Mouse (Mus musculus) skeletal muscle tissue, adult 2 months (tissue): ENCODE results near the gene Brca1.
"Not testable (repeated sequence)": the region's sequence is repeated elsewhere in the genome, so short reads cannot be mapped to it uniquely, and the experiment has no call there.

Experiments used
- DNase-seq: peaks from one replicate; pipeline ENCODE4 v3.0.0-alpha.2; 2012; ENCODE audit warnings: low read depth, low spot score

The Brca1 gene

DNA sequence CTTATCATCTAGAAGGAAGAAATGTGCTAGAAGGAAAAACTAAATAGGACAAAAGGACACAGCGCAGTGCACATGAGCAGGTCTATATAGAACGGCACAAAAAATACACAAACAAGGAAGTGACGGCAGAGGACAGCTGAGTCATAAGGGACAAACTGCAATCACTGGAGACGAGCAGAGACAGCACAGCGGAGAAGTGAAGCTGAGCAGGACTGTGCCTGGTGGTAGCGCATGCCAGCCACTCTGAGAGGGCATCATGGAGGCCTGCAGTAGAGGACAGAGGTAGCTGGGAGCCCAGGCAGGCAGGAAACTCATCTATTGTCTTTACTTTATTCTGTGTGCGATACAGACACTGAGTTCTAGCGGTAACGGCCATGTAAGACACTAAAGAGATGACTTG lies 8.2 kb downstream of the Brca1 start:
- no peak for DNase-seq

DNA sequence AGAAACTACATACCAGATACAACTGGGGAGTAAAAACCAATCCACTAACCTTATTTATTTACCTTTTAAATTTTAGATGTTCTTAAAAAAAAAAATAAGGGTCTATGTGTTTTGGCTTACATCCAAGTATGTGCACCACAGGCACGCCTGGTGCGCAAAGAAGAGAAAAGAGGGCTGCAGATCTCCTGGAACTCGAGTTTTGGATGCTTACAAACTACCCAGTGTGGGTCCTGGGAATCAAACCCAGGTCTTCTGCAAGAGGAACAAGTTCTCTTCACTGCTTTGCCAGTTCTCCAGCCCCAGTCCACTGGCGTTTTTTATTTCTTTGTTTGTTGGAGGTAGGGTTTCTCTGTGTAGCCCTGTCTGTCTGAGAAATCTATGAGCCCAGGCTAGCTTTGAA lies 25.1 kb downstream of the Brca1 start:
- DNase-seq, result no peak

DNA sequence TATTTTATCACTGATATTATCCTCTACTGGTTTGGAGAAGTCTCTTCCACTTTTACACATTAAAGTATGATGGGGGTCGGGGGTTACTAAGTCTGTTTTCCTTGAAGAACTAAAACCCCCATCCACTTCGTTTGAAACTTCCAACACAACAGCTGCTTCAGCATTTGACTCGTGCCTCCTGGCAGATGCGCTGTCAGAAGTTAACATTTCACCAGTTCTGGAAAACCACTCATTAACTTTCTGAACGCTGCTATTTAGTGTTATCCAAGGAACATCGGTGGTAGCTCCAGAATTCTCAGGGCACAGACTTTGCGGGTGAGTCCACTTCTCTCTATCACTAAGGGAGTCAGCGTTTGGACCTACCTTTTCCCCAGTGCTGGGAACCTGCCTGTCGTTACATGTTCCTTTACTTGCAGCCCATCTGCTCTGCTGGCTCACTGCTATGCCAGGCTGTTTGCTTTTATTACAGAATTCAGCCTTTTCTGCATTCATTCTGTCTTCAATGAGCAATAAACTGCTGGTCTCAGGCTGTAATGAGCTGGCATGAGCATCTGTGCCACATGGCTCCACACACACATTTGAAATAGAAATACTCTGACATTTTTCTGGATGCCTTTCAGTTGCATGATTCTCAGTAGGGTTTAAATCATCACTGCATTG lies 25.7 kb downstream of the Brca1 start:
- no peak for DNase-seq

DNA sequence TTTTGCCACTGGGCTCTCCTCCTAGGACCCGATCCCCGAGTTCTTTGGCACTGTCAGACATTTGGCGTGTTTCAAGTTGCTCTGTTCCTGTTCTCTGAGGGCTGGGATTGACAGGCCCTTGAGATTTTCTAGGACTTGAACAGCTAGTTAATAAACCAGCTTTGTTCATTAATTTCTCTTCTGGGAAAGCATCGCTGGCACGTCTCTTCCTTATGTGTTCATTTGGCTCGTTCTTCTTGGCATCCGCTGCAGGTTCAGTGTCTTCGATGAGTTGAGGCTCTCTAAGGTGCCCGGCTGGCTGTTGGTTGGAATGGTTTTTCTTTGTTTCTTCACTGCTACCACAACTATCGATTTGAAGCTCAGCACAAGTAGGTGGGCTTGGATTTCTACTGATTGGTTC lies 26.7 kb downstream of the Brca1 start:
- DNase-seq, result no peak

DNA sequence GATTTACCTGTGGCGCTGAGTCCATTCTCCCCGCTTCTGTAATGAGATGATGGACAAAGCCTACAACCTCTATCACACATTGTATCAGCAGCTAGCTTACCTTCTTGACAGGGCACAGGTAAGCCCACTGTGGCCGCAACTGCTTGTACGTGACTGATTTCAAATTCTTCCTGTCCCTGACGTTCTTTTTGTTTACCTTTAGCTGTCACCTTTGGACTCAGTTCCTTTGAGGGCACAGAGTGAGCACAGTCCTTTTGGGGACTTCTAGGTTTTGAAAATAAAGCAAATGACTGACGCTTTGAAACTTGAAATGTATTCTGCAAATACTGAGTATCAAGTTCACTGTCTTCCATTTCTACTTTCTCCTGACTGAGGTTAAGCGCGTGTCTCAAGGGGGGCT lies 27.3 kb downstream of the Brca1 start:
- DNase-seq, result no peak

DNA sequence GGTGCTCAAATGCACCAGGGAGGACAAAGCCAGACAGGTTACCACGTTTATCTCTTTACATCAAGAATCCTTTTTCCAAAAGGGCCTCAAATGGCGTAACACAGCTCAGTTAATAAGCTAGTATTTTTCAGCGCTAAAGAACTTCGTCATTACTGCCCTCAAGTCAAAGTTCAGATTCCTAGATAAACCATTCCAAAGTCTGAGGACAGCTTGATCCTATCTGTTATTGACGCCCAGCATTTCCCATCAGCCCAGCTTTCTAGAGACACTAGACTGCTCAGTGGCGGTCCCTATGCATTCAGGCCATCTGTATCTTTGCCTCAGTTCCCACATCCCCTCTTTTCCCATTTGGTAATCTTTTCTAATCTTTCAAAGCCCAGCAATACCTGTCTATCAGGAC lies 32.4 kb downstream of the Brca1 start:
- DNase-seq, result no peak

DNA sequence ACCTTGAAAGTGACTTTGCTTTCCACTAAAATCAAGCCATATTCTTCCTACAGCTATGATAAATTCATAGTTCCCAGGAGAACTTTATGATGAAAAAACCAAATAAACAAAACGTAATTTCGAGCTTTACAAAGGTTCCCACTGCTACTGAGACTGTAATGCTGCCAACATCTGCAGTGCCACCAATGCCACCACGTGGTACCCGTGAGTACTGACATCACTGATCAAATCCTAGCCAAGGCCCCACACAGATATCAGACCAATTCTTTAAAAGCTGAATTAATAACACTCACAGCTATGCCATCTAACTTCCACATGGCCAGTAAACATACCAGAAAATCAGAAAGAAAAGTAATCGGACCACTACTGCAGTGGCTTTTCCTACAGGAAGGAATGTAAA lies 32.8 kb downstream of the Brca1 start:
- DNase-seq, result no peak

DNA sequence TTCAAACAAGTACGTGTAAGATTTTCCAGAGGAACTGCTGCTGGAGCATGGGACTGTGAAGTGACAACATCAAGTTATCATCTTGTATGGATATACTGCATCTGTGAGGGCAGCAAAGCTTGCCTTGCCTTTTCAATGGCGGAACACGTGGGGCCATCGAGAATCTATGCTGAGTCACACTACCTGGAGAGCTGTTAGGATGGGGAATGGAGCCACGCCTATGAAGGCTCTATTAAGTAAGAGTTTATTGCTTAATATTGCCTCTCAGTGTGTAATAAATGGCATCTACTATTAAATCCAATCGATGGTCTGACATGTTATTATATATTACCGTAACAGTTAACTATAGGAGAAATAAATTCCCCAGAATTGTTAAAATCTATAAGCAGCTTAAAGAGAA lies 44.7 kb downstream of the Brca1 start:
- DNase-seq, result no peak

DNA sequence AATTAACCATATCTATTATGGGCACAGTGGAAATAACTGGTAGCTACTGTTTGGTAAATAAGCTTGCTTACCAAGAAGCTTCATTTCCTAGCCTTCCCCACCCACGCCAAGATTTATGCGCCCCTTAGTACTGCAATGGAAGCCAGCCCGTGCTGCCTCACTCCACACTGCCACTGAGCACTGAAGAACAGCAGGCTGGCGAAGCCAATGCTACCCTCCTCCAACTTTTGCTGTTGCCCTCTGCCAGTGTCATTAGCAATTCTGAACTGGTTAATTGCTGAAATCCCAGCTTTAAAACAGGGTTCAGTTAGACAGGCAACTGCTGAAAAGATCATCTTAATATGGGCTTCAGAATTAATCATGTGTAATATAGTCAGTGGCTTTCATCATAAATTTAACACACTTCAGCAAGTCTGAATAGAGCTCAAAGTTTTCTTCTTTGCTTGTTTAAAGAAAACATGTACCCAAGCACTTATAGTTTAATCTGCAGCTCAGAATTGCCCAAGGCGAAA lies 45.4 kb downstream of the Brca1 start:
- no peak for DNase-seq

DNA sequence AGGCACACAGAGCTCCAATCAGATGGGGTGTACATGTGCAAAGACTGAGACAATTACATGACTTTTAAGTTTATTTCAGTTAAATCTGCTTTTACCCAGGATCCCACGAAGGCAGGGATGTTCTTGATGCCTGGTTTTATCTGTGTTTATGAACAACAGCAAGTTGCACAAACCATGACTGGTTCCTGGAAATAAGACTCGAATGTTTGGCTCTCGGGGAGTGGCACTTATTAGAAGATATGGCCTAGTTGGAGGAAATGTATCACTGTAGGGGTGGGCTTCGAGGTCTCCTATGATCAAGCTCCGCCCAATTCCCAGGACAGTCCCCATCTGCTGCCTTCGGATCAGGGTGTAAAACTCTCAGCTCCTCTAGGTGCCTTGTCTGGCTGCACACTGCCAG lies 65.6 kb downstream of the Brca1 start:
- DNase-seq, result no peak

DNA sequence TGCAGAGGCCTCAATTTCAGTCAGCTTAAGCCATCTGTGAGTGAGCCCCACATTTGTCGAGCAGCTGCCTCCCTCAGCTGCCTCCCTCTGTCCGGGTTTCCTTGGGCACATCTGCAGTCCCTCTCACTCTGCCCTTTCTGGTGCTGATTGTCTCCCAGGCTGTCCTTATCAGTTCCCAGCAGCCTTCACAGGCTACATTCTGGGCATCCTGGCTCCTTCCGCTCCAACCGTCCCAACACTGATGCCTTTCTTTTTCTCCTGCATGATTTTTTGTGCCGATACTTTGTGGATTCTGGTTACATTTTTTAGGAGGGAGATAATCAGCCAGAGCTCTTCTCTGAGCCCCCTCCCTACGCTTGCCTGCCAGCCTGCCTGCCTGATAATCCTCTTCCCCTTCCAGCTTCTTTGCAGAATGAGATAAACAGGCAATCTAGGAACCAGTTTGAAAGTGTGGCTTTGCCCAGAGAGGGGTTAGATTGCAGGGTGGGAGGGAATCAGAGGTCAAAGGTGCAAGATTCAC lies 66.2 kb downstream of the Brca1 start:
- no peak for DNase-seq

DNA sequence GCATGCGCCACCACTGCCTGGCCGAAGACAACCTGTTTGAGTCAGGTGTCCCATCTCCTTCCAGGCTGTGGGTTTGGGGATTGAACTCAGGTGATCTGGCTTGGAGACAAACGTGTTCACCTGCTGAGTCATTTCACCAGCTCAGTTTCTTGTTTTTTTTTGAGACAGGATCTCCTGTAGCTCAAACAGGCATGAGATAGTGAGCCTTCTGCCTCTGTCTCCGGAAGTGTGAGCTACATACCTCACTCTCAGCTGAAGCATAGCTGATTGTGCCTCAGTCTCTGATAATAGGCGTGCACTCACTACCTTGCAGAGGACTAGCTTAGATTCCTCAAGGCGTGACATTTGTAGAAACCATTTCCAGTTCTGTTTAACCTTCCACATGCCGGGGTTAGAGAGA lies 66.9 kb downstream of the Brca1 start:
- DNase-seq, result no peak

DNA sequence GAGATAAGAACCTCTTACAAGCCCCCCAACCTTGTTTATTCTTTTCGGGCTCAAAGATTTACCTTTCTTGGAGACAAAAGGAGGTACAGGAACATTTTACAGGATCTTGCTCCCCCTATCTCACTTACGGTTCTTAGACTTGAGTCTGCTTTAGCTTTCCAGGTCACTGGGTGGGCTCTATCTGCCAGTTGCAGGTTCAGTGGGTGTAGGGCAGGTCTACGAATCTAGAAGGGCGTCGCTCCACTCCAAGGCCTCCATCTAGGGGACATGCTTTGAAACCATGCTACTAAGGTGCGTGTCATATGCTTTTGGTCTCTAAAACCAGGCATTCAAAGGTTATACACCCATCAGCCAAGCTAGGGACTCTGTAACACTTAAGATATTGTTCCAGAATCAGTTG lies 67.5 kb downstream of the Brca1 start:
- DNase-seq, result no peak

DNA sequence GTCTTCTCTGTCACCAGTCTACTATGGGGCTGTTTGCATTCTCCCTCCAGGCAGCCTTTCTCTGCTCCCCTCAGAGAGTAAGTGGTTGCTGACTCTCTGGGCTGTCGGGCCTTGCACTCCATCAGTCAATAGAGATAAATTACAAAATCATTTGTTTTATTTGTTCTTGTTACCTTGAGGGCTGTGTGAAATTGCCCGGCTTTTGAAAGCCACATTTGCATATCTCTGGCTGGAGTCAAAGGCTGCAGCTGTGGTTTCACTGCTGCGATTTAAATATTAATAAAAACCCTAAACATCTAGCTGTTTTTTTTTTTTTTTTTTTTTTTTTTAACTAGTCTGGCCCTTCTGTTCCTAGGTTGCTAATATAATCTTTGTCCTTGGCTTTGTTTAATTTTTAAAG lies 68.0 kb downstream of the Brca1 start:
- DNase-seq, result no peak

DNA sequence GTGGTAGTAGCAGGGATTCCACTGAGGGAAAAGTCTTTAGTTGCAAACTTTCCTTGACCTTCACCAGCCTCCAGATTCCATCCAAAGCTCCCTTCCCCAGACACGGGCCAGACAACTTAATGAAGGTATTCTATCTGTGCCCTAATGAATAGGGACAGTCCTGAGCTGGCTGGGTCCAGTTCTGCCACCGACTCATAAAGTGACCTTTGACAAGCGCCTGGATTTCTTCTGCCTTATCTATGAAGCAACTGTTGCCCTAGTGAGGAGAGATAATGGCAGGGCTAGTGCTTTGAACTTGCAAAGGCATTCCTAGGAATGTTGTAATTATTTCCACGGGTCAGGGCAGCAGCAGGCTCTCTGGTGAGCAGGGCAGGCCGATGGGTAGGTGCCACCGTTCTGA lies 70.8 kb downstream of the Brca1 start:
- no peak for DNase-seq

DNA sequence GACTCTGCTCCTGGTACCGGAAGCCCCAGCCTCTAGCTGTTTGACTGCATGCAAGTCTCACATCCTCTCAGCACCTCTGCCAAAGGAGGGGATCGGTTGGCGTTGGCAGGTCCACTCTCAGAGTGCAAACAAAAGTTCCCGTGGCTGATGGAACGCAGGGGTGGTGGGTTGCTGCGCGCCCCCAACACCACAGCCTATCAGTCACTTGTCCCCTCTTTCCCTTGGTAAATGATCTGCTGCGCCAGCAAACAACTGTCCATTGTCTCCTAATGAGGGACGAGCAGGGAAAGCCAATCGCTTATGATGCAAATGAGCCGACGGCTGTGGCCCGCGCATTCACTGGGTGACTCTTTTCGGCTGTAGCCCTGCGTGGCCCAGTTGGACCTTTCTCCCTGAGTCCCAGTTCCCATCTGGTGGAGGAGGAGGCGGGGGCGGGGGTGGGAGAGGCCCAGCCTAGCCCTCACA lies 72.6 kb downstream of the Brca1 start:
- no peak for DNase-seq

DNA sequence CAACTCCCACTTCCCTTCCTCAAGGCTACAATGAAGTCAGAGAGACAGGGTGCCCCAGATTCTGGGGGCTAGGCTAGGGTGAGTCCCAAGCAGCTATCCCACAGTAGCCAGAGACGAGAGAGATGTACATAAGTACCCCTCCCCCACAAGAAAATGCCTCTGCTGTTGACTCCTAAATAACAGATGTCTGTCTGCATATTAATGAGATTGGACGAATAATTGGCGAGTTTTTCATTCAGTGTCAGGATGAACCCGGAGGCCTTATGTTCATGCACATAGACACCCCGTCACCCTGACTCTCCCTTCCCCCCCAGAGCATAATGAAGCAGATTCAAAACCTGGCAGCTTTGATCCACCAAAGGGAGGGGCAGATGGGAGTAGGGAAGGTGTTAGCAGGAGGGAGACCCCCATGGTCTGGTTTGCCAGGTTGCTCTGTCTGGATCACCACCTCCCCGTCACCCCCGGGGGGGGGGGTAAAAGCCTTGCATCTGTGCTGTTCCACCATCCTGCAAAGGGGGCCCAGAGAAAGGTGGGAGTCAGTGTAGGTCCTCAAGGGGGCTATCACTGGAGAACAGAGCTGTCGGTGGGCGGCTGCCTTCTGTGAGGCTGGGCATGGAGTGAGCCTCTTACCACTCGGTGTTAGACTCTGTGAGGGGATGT lies 74.1 kb downstream of the Brca1 start:
- DNase-seq, result no peak

DNA sequence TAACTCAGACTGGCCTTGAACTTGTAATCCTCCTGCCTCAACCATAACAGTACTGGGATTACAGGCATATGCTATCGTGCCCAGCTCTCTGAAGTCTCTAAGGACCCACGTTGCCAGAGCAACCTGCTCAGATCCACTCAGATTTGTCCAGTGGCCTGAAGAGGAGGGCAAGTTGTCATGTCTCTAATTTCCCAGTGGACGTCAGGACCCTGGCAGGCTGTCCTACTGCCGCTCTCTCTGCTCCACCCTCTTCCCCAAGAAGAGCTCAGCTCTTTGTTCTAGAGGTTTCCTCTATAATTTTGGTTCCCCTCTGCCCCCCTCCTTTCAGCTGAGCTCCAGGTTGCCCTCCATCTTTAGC lies 74.6 kb downstream of the Brca1 start:
- DNase-seq, result no peak

DNA sequence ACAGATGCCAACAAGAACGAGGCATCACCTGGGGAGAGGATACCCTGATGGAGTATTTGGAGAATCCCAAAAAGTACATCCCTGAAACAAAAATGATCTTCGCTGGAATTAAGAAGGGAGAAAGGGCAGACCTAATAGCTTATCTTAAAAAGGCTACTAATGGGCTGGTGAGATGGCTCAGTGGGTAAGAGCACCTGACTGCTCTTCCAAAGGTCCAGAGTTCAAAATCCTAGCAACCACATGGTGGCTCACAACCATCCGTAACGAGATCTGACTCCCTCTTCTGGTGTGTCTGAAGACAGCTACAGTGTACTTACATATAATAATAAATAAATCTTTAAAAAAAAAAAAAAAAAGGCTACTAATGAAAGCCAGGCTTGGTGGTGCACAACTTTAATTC lies 75.4 kb downstream of the Brca1 start:
- DNase-seq, result not testable (repeated sequence)

DNA sequence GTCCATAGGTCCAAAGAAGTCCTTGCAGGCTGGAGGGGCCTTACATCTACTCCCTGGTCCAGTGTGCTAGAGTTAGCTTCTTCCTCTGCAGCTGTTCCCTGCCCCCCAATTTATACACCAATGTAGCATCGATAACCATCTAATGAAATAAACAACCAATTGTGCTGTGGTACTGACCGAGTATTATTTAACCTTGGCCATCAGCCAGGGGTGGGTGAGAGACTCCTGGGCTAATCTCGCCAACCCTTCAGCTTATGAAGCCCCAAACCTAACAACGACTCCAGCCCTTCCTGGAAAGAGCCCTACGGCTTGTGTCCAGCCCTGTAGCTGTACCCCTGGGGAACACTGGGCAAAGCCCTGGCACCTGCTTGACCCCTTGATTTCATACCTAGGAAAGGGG lies 77.5 kb downstream of the Brca1 start:
- no peak for DNase-seq

DNA sequence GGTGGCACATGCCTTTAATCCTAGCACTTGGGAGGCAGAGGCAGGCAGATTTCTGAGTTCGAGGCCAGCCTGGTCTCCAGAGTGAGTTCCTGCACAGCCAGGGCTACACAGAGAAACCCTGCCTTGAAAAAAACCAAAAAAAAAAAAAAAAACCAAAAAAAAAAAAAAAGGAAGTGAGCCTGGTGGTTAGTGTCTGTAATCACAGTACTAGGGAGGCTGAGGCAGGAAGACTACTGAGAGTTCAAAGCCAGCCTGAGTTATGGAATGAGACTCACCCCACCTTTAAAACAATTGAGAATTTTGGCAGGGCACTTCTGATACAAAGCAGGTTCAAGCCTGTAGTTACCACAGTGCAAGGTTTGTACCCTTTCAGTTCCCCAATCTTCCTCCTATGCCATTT lies 78.1 kb downstream of the Brca1 start:
- DNase-seq, result not testable (repeated sequence)

DNA sequence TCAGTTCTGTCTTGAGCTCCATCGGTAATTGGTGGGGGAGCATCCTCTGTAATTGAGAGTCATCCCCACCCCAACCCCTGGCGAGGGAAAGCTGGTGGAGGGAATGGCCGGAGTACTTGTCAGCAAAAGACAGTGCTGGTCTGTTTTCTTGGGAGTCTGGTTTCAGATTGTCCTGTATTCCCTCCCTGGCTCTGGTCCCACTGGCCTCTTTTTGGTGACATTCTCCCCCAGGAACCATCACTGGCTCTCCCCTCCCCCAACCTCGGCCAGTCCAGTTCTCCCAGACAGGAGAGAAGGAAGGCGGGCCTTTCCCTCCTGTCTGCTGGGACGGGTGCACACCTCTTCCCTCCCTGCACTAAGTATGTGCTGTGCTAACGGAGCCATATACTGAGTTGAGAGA lies 79.4 kb downstream of the Brca1 start:
- no peak for DNase-seq

DNA sequence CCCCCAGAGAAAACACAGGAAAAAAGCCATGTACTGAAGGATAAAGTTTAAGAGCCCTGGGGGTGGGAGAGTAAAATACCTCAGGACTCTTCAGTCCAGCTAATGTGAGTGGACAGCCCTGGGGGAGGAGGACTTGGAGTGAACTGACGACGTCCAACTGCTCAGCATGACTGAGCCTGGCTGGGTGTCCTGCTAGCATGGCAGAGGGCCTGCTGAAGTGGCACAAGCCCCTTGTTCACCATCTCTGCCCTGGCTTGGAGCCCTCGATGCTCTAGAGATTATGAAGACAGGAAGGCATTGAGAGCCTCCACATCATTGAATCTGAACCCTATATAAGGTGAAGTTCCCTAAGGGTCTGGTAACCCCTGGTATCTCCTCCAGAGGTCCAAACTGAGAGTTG lies 79.8 kb downstream of the Brca1 start:
- no peak for DNase-seq
